Mouse (Mus musculus): ENCODE results near the gene Sdk2. TPM values are rescaled to one million over a fixed set of nuclear protein-coding genes. Genes with fewer than 3 reads are reported as not detected.
A peak's percentile ranks its signal among the peaks of the same experiment; 100 is the strongest.

The Sdk2 gene
- total and polyA plus RNA-seq, 3 experiments, result 0.13 TPM; not detected in 2

- H3K27ac ChIP-seq (ENCODE audit: control insufficient read depth, low read depth, low read length), result peak overlapping the region; percentile 81
- H3K36me3 ChIP-seq (ENCODE audit: control insufficient read depth in 1 of 2, insufficient read depth in 2 of 2, low read length in 2 of 2), result peaks cover 0 to 23% of the 10 kb centered on the region in 2 experiments; a peak in 2 of 4 replicates
- no peaks in the 10 kb centered on the region for H3K27me3 ChIP-seq (ENCODE audit: control insufficient read depth in 1 of 2, insufficient read depth in 2 of 2, low read length in 2 of 2)
- no peaks in the 10 kb centered on the region for H3K9me3 ChIP-seq (replicated peaks; ENCODE audit: insufficient read depth, low read length)
- H3K9ac ChIP-seq (ENCODE audit: control insufficient read depth, low read depth, low read length, poor library complexity, severe bottlenecking), result peak overlapping the region; percentile 32; the same call in 1 of the 2 replicates
- H3K4me3 ChIP-seq (ENCODE audit: control insufficient read depth in 1 of 2, insufficient read depth in 1 of 2, low read depth in 2 of 2, low read length in 2 of 2), result no peak overlapping the region
- TF ChIP-seq ZMIZ1 (IDR thresholded peaks at IDR 0.05; ENCODE audit: low read depth, low read length) (no peak), POLR2A (IDR thresholded peaks at IDR 0.05; ENCODE audit: control insufficient read depth in 1 of 2, insufficient read depth in 1 of 2, low read depth in 1 of 2, low read length in 2 of 2, poor library complexity in 1 of 2) (0 out of 4 replicates have a peak, but pooled peaks of 1 of the 2 experiments have one; percentile 17)
- DNase-seq (ENCODE audit: low read depth, low spot score), result peak; percentile 40
- H3K79me2 ChIP-seq (ENCODE audit: control insufficient read depth, insufficient read depth, low read length, poor library complexity), result no peaks in the 10 kb centered on the region
- peaks cover 15 to 33% of the 10 kb centered on the region in 2 experiments for H3K4me1 ChIP-seq (ENCODE audit: control insufficient read depth in 1 of 2, insufficient read depth in 2 of 2, low read length in 2 of 2)
These were observed 287.8 kb downstream of the Sdk2 start for GRCm38 (mm10) chr11:113778733-113779679.

DNA sequence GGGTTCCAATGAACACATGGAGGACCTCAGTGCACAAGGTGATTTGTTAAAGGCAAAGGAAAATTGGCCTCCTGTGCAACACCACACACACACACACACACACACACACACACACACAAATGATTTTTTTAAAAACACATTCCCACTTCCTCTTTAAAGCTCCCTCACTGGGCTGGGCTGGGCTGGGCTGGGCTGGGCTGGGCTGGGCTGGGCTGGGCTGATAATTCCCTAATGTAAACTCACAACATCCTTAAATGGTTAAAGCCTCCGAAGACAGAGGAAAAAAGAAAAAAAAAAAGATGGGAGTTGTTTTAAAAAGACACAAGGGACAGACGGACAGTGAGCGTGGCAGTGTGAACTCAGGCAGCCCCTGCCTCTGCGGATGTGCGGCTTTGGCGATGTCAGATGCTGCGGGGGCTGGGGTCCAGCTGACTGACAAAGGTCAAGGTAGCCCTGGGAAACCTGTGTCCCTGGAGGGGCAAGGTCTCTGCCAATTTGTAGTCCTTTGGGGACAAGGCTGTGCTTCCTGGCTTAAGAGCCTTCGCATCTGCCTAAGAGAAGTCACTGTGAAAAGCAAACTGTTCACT is 288.9 kb downstream of the Sdk2 start:
- DNase-seq (ENCODE audit: low read depth, low spot score), result peak; percentile 84
- H3K4me3 ChIP-seq (ENCODE audit: control insufficient read depth in 1 of 2, insufficient read depth in 1 of 2, low read depth in 2 of 2, low read length in 2 of 2), result peak overlapping the region; percentile 48 to 69
- H3K4me1 ChIP-seq (ENCODE audit: control insufficient read depth in 1 of 2, insufficient read depth in 2 of 2, low read length in 2 of 2), result peaks cover 15 to 33% of the 10 kb centered on the region in 2 experiments
- no peaks in the 10 kb centered on the region for H3K9me3 ChIP-seq (replicated peaks; ENCODE audit: insufficient read depth, low read length)
- H3K79me2 ChIP-seq (ENCODE audit: control insufficient read depth, insufficient read depth, low read length, poor library complexity), result no peaks in the 10 kb centered on the region
- H3K36me3 ChIP-seq (ENCODE audit: control insufficient read depth in 1 of 2, insufficient read depth in 2 of 2, low read length in 2 of 2), result peaks cover 0 to 23% of the 10 kb centered on the region in 2 experiments; a peak in 2 of 4 replicates
- no peak for TF ChIP-seq POLR2AphosphoS2 (IDR thresholded peaks at IDR 0.05; ENCODE audit: low read length)
- TF ChIP-seq TAL1 (IDR thresholded peaks at IDR 0.05; ENCODE audit: low read length), result peak; percentile 10; the same call in 1 of the 2 replicates
- TF ChIP-seq MYC (IDR thresholded peaks at IDR 0.05; ENCODE audit: low read depth, low read length), result peak; percentile 57; the same call in 1 of the 2 replicates
- TF ChIP-seq GATA1 (IDR thresholded peaks at IDR 0.05; ENCODE audit: low read depth, low read length), result peak; percentile 27; the same call in 1 of the 2 replicates
- no peak; the same call in 1 of the 2 replicates for TF ChIP-seq MYB (IDR thresholded peaks at IDR 0.05; ENCODE audit: low read depth, low read length)
- TF ChIP-seq UBTF (IDR thresholded peaks at IDR 0.05; ENCODE audit: borderline replicate concordance, insufficient read depth, low read depth, low read length), result no peak
- peak; percentile 76 to 81 for TF ChIP-seq EP300 (IDR thresholded peaks at IDR 0.05; ENCODE audit: low read depth in 1 of 2, low read length in 2 of 2)
- TF ChIP-seq USF1 (IDR thresholded peaks at IDR 0.05; ENCODE audit: low read depth, low read length), result no peak
- 0 out of 2 replicates have a peak, but pooled peaks have one; percentile 62 for TF ChIP-seq MAZ (IDR thresholded peaks at IDR 0.05; ENCODE audit: low read depth, low read length)
- 0 out of 2 replicates have a peak, but pooled peaks have one; percentile 18 for TF ChIP-seq SMC3 (IDR thresholded peaks at IDR 0.05; ENCODE audit: low read depth, low read length)
- TF ChIP-seq ZC3H11A (IDR thresholded peaks at IDR 0.05; ENCODE audit: low read depth, low read length), result 0 out of 2 replicates have a peak, but pooled peaks have one; percentile 11
- TF ChIP-seq MXI1 (IDR thresholded peaks at IDR 0.05; ENCODE audit: low read depth, low read length), result peak; percentile 25; the same call in 1 of the 2 replicates
- peak; percentile 96 for TF ChIP-seq ZNF384 (IDR thresholded peaks at IDR 0.05; ENCODE audit: low read depth, low read length)
- TF ChIP-seq SIN3A (IDR thresholded peaks at IDR 0.05; ENCODE audit: low read length), result peak; percentile 76
- no peak for TF ChIP-seq MAX (IDR thresholded peaks at IDR 0.05; ENCODE audit: low read length)
- 0 out of 2 replicates have a peak, but pooled peaks have one; percentile 46 for TF ChIP-seq MAFK (IDR thresholded peaks at IDR 0.05; ENCODE audit: borderline replicate concordance, low read depth, low read length)
- TF ChIP-seq TCF12 (IDR thresholded peaks at IDR 0.05; ENCODE audit: low read depth, low read length), result peak; percentile 73
- 0 out of 2 replicates have a peak, but pooled peaks have one; percentile 34 for TF ChIP-seq ZMIZ1 (IDR thresholded peaks at IDR 0.05; ENCODE audit: low read depth, low read length)
- peak; percentile 65 for TF ChIP-seq HCFC1 (IDR thresholded peaks at IDR 0.05; ENCODE audit: low read depth, low read length)
- TF ChIP-seq ELF1 (IDR thresholded peaks at IDR 0.05; ENCODE audit: low read depth, low read length), result peak; percentile 66
- TF ChIP-seq RCOR1 (IDR thresholded peaks at IDR 0.05; ENCODE audit: low read depth, low read length), result peak; percentile 55
- peak; percentile 61; the same call in 1 of the 2 replicates for TF ChIP-seq ZKSCAN1 (IDR thresholded peaks at IDR 0.05; ENCODE audit: low read depth, low read length)
- no peak for TF ChIP-seq POLR2A (IDR thresholded peaks at IDR 0.05; ENCODE audit: control insufficient read depth in 1 of 2, insufficient read depth in 1 of 2, low read depth in 1 of 2, low read length in 2 of 2, poor library complexity in 1 of 2)
- TF ChIP-seq GABPA (IDR thresholded peaks at IDR 0.05; ENCODE audit: low read depth, low read length), result no peak
- peak; percentile 86 for TF ChIP-seq ETS1 (IDR thresholded peaks at IDR 0.05; ENCODE audit: low read depth, low read length)
- peak overlapping the region; percentile 68 for H3K9ac ChIP-seq (ENCODE audit: control insufficient read depth, low read depth, low read length, poor library complexity, severe bottlenecking)
- peak overlapping the region; percentile 81 for H3K27ac ChIP-seq (ENCODE audit: control insufficient read depth, low read depth, low read length)
- no peaks in the 10 kb centered on the region for H3K27me3 ChIP-seq (ENCODE audit: control insufficient read depth in 1 of 2, insufficient read depth in 2 of 2, low read length in 2 of 2)
